Mouse (Mus musculus) central nervous system, embryonic 18 days (tissue): ENCODE data around the gene Lipo2. TPM values are rescaled to one million over a fixed set of nuclear protein-coding genes. Genes with fewer than 3 reads are reported as not detected.

Source experiments
- polyA plus RNA-seq: library from polyadenylated mRNA; depleted of rRNA; stranded (reverse); fragments of >200 nt; gene quantifications from 2 replicates; pipeline ENCODE4 v1.2.3, GENCODE M21; 2012; rRNA removed

Gene Lipo2
- 0.38 and 0.55 TPM in 2 replicates for polyA plus RNA-seq

GRCm38 (mm10) chr19:33751259-33751658 lies at the start of gene Lipo2:
Gene Lipo2 (minus strand): TSS chr19:33751359.

GRCm38 (mm10) chr19:33787359-33787758 lies 36.2 kb upstream of the Lipo2 start, which contains the start of gene Lipo1:
Gene Lipo1 (minus strand): TSS chr19:33787459.

GRCm38 (mm10) chr19:33761287-33762086 lies 10.3 kb upstream of the Lipo2 start, which contains the start of gene Lipo3:
Gene Lipo3 (minus strand): TSS chr19:33761951.

Other genes with a start within 250 kb of the Lipo2 start
- gene Lipo4, start 233.6 kb downstream of the Lipo2 start, polyA plus RNA-seq, result not detected in 2 replicates
- not detected in 2 replicates for gene Gm8978, start 126.1 kb downstream of the Lipo2 start, polyA plus RNA-seq
- gene Lipo3, start 10.6 kb upstream of the Lipo2 start, polyA plus RNA-seq, result 7.9 and 8.9 TPM in 2 replicates
- gene Lipo1, start 36.1 kb upstream of the Lipo2 start, polyA plus RNA-seq, result not detected in 2 replicates
- gene Lipf, start 209.8 kb upstream of the Lipo2 start, polyA plus RNA-seq, result not detected in 2 replicates